Mouse (Mus musculus) 416B (cell line): ENCODE results near the gene Rpl36-ps4.
"Not testable (repeated sequence)": the region's sequence is repeated elsewhere in the genome, so short reads cannot be mapped to it uniquely, and the experiment has no call there.

ENCODE experiments used
- DNase-seq: peaks from one replicate; pipeline ENCODE4 v3.0.0; 2011; ENCODE audit warnings: low read depth

Gene Rpl36-ps4

DNA sequence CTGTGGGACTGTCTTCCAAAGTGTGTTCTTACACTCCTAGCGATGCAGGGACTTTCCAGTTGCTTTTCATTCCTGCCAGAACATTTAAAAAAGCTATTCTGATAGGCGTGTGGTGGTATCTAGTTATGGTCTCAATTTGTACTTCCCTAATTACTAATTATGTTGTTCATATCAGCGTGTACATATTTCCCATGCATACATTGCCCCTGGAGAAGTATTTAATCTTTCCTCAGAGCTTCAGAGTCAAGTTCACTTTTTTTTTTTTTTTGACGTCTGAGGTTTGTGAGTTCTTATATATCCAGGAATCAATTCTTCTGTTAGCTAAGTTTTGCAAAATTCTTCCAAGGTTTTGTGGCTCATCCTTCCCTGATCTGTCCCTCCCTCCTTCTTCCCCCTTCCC is 15.4 kb downstream of the Rpl36-ps4 start:
- no peak for DNase-seq

DNA sequence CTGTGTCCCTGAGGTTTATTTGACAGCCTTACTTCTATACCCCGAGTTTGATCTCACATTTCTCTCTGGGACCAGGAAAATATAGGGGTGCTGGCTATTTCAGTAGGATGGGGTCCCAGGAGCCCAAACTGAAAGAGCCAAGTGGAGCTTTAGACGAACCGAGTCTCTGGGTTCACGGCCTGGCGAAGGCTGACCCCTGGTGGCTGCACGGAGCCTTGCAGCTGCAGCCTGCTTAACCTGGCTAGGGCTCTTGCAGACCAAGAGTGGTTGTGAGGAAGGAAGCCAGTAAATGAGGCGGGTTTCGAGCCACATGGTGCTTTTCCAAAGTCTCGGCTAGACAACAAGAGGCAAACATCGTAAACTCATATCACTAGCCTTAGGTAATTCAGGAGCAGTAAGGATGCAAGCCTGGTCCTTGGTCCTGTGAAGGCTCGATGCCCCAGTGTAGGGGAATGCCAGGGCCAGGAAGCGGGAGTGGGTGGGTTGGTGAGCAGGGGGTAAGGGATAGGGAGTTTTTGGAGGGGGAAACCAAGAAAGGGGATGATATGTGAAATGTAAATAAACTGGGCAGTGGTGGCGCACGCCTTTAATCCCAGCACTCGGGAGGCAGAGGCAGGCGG is 28.3 kb downstream of the Rpl36-ps4 start:
- DNase-seq, result peak; percentile 65

DNA sequence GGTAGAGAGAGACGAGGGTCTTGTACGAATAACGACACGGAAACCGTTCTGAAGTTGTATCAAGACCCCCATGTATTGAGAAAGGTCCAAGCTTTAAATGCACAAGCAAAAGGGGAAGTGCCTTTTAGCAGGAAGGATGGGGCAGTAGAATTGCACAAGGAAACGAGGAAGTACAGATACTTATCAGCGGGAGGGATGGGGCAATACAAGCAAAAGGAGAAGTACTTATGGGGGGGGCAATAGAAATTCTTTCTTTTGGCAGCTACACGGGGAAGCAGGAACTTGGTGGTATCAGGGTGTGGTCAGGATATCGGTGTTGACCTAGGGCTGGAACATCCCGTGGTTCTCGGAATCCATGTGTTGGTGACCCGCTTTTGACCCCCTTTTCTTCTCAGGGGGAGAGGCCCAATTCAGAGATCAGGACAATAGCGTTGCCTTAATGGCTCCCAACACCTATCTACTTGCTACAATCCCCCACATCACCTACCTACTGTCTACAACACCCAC is 33.9 kb downstream of the Rpl36-ps4 start:
- DNase-seq, result peak; percentile 13

DNA sequence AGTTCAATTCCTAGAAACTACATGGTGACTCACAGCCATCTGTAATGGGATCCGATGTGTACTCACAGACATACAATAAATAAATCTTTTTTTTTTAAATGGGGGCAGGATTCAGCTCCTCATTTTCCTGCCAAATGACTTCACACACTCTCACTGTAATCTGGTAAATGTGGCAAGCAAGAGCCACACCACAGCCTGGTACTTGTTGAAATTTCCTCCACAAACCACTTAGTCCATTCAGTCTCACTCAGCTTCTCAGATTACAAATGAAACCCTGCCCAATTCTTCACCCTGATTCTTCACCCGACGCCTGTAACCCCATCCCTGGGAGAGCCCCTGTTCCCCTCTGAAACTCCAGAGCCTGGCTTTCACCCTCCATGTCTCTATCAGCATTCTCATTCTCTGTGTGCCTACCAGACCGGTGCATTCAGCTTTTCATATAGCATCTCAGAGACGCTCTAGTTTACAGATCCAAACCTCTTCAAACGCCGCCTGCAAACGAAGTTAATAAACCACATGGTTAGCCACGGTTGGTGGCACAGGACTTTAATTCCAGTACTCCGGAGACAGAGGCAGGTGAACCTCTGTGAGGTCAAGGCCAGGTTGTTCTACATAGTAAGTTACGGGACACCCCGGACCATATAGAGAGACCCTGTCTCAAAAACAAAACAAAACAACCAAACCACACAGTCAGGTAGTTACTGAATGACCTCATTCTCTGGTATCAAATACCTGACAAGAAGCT is 36.5 kb downstream of the Rpl36-ps4 start:
- peak; percentile 60 for DNase-seq

DNA sequence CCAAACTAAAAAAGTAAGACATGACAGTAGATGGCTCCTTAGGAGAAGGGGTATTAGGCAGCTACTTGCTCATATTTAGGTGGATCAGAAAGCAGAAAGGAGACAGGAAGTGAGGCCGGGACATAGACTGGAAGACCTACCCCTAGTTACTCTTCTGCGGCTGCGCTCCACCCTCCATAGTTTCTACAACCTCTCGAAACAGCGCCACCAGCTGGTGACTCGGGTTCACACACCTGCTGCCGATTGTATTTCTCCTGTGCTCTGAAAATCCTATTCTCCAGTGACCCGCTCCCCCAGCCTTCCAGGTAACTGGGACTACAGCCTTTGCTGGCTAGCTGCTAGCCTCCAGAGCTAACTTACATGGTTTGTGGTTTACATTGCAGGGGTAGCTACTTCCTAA is 37.5 kb downstream of the Rpl36-ps4 start:
- peak; percentile 32 for DNase-seq

DNA sequence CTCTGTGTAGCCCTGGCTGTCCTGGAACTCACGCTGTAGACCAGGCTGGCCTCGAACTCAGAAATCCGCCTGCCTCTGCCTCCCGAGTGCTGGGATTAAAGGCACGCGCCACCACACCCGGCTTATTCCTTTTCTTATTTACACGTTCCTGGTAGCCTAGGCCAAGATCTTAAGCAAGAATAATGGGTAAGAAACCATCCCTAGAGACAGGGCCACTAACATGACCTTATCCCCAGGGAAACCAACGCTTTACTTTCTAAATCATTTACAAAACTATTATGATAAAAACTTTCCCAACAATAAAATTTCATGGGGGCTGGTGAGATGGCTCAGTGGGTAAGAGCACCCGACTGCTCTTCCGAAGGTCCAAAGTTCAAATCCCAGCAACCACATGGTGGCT is 38.6 kb downstream of the Rpl36-ps4 start:
- DNase-seq, result not testable (repeated sequence)

DNA sequence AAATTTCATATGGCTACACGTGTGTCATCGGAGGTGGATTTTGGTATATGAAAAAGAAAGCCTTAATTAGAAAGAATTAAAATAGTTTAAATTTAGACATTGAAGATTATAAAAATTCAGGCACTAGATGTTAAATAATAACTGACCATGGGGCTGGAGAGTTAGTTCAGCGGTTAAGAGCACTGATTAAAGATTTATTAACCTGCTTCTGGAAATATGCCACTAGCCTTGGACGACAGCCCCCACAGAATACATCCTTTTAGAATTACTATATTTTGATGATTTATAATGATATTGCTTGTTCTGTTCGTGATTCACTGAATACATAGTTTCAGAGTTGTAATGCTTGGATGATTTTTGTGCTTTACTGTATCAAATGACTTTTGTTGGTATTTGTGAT is 39.2 kb downstream of the Rpl36-ps4 start:
- DNase-seq, result not testable (repeated sequence)

DNA sequence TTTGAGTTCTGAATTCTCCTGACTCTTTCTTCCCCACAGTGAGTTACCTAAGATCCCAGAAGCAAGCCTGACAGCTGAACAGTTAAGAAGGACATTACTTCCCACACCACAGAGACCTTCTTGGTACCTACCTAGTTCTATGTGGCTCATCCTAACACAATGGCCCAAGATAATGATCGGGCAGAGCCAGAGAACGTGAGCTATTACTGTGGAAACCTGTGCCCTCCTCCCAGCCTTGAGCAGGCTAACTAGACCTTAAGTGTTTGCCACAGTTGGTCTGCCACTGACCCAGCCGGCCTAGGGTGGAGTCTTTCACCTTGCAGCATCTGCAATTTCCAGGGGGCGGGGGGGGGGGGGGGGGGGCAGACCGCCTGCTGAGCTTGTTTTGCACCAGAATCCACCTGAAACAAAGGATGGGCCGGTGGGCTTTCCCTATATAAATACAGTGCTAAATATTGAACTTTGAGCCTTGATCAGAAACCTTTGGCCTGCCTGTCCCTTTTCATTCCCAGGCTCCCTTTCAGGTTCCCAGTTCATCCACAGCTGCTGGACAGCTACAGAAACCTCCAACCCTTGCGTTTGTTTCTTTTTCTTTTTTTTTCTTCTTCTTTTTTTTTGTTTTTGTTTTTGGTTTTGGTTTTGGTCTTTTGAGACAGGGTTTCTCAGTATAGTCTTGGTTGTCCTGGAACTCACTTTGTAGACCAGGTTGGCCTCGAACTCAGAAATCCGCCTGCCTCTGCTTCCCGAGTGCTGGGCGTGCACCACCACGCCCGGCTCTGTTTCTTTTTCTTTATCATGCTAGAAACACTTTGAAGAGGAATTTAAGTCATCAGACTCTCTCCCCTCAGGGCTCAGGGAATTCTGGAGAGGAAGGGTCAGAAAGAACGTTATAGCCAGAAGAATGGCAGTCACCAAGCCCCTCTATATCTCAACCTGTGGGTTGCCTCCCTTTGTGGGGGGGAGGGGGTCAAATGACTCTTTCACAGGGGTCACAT is 42.6 kb downstream of the Rpl36-ps4 start:
- no peak for DNase-seq

DNA sequence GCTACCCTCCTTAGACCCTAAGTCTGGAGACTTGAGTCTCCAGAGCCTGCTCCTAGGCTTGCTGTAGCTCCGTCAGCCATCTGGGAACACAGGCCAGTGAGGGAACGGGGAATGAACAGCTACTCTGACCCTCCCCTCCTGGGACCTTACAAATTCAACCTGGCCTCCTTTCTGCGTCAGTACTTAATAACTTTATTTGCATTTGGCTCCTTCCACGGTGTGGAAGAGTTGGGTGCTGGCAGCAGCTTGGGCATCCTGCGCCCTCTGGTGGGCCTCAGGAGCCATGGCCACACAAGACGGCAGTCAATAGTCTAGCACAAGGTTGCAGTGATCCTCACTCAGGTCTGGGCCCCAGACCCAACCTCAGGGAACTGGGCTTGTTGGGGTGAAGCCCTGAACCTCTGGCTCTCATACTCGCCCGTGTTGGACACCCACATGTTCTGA is 47.7 kb downstream of the Rpl36-ps4 start:
- not testable (repeated sequence) for DNase-seq
